Mouse (Mus musculus): ENCODE measurements around the gene Lao1.

- TF ChIP-seq POLR2A (IDR thresholded peaks at IDR 0.05; ENCODE audit: low read depth, low read length), result 0 out of 2 replicates have a peak, but pooled peaks have one; percentile 21
- peak; percentile 18 to 63; a peak in 2 of 4 replicates for TF ChIP-seq CTCF (conservative IDR thresholded peaks at IDR 0.05 in 1 of 2, IDR thresholded peaks at IDR 0.05 in 1 of 2; ENCODE audit: low read depth in 2 of 2, low read length in 2 of 2)
- peak; percentile 64 for TF ChIP-seq RAD21 (IDR thresholded peaks at IDR 0.05; ENCODE audit: low read depth, low read length)
- no peak for TF ChIP-seq E2F4 (IDR thresholded peaks at IDR 0.05; ENCODE audit: insufficient replicate concordance, low read depth, low read length)
- no peak for TF ChIP-seq POLR2AphosphoS2 (IDR thresholded peaks at IDR 0.05; ENCODE audit: low read depth, low read length)
- TF ChIP-seq ELF1 (IDR thresholded peaks at IDR 0.05; ENCODE audit: low read depth, low read length), result no peak
Measured at GRCm38 (mm10) chr4:118988535-118988934, 27.2 kb downstream of the Lao1 start.

Data from CH12.LX (cell line).